Mouse (Mus musculus) MEL-GATA-1-ER (cell line): ENCODE measurements around the gene Calr3.

Source experiments
- DNase-seq: peaks from one replicate; pipeline ENCODE4 v3.0.0-alpha.2; 2012; ENCODE audit warnings: low read depth; ENCODE audit errors: extremely low read depth

The Calr3 gene

DNA sequence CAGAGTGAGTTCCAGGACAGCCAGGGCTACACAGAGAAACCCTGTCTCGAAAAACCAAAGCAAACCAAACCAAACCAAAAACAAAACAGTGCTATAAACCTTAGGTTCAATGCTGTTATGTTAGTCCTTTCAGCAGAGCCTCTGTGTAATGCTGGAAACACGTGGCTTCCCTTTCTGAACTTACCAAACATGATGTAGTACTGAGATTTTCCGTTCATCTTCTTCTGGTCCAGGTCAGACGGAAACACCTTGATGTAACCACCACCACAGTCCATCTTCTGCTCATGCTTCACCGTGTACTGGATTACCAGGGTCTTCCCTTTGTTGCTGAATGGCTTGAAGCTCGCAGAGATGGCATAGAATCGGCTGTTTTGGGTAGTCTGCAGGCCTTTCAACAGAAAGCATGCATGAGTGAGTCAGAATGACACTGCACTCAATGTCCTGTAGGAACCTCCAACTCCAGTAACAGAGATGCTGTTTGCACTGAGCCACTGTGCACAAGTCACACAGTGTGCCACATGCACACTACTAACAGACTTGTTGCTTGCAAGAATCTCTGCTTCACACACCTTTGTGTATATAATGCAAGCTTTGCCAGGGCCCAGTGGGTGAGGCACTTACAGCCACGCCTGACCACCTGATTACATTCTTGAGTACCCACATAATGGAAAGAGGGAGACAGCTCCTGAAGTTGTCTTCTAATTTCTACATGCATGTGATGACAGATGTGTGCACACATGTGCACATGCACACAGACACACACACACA is 5.2 kb downstream of the Calr3 start:
- no peak for DNase-seq

DNA sequence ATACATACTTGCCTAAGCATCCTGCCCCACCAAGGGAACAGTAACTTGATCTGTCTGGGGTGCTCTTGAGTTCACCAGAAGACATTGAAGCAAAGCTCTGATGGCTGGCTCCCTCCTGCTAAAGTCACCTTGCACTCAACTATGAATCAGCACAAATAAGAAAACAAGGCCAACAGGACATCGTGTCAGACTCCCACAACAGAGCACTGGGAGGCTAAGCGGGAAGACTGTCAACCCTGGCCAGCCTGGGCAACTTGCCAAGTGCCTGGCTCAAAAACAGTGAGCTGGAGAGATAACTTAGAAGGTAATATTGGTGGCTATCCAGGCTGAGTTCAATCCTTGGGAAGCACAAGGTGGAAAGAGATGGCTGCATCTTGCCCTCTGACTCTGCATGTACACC is 8.7 kb downstream of the Calr3 start:
- DNase-seq, result no peak

- DNase-seq, result no peak
These were observed 14.0 kb downstream of the Calr3 start for GRCm38 (mm10) chr8:72429676-72430075.

DNA sequence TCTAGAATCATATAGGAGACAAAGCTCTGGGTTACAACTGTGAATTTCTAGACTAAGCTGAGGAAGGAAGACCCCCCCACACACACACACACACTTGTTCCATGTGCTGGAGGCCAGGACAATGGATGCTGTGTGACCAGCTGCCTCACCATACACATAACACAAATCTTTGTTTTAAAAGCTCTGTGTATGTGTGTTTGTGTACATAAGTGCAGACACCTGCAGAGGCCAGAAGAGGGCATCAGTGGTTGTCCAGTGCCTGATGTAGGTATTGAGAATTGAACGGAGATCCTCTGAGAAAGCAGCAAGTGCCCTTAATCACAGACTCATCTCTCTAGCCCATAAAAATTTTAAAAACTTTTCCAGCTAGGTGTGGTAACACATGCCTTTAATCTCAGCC is 20.7 kb downstream of the Calr3 start:
- no peak for DNase-seq

GRCm38 (mm10) chr8:72421362-72422335 is 22.0 kb downstream of the Calr3 start, which contains the start of gene Eps15l1:
Gene Eps15l1 (minus strand): TSS chr8:72421460.
- peak; percentile 95 for DNase-seq

- DNase-seq, result no peak
These were observed 22.9 kb downstream of the Calr3 start for GRCm38 (mm10) chr8:72420571-72421361.

DNA sequence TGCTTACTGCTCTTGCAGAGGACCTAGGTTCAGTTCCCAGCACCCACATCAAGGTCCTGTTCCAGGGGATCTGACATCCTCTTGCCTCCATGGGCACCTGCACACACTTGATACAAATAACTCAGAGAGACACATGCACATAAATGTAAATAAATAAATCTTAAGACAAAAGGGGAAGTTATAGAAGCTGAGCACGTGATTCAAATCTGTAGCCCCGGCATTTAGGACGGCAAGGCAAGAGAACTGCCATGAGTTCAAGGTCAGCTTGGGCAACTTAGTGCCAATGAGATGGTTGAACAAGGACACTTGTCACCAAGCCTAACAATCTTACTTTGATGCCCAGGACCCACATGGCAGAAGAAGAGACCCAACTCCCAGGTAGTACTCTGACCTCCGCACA is 25.6 kb downstream of the Calr3 start:
- no peak for DNase-seq

- no peak for DNase-seq
These were observed 28.4 kb downstream of the Calr3 start for GRCm38 (mm10) chr8:72415252-72415651.

DNA sequence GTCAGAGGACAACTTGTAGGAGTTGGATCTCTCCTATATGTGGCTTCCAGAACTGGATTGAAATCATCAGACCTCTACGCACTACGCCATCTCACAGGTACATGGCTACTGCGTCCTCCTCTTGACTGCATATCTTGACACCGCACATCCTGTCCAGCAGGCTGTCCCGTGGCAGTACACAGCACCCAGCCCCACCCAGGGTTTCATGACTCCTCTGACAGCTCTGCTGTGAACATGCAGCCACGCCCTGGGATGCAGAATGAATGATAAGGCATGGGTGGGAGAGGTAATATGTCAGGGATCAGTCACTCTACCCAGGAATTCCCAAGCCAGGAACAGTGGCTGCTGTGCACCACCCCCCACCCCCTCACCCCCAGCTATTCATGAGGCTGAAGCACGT is 29.8 kb downstream of the Calr3 start:
- DNase-seq, result no peak

DNA sequence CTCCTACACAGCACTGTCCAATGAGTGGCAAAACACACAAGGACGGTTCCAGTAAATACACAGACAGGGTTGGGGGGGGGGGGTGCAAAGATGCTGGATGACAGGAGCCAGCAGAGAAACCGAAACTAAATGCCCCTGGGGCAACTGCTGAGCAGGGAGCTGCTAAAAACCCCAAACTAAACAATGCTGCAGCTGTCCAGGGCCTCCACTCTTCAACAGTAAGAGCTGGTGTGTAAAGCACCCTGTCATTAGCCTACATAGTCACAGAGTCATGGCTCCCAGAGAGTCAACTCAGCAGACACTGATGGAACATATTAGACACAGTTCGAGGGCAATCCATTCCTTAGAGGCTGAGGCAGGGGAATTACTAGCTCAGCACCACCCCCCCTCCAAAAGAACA is 34.2 kb downstream of the Calr3 start:
- no peak for DNase-seq

DNA sequence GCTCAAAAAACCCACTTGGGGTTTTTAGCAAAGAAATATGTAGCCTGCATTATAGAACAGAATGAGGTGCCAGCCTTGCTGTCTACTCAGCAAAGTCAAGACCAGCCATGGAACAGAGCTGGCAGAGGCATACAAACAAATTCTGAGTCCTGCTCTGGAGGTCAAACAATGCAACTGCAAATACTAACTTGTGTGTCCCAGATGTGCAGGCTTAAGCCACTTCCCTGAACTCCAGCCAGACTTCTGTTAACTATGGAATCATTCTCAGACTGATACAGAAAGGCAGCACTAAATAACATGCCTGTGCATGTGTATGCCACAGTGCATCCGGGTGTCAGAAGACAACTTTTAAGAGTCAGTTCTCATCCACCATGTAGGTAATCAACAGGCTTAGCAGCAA is 35.8 kb downstream of the Calr3 start:
- no peak for DNase-seq

GRCm38 (mm10) chr8:72402981-72403380 is 40.7 kb downstream of the Calr3 start:
- DNase-seq, result no peak

GRCm38 (mm10) chr8:72401381-72401780 is 42.3 kb downstream of the Calr3 start:
- no peak for DNase-seq

GRCm38 (mm10) chr8:72385737-72386136 is 57.9 kb downstream of the Calr3 start:
- DNase-seq, result no peak

DNA sequence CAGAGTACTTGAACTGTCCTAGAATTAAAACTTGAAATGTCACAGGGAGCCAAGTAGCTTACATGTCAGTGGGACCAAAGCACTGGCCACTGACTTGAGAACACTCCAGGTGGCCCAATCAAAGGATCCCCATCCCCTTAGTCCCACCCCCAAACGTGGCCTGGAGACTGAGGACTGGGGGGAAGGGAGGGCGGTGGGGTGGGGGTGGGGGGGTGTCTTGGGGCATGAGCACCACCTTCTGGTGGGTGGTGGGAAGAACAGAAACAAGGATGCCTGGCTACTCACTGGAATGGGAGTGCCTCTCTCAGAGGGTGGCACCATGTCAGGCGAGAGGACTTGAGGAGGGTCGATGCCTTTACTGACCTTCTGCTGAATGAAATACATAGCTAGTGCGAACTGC is 61.3 kb downstream of the Calr3 start:
- DNase-seq, result no peak

GRCm38 (mm10) chr8:72380656-72381055 is 63.0 kb downstream of the Calr3 start:
- DNase-seq, result no peak

DNA sequence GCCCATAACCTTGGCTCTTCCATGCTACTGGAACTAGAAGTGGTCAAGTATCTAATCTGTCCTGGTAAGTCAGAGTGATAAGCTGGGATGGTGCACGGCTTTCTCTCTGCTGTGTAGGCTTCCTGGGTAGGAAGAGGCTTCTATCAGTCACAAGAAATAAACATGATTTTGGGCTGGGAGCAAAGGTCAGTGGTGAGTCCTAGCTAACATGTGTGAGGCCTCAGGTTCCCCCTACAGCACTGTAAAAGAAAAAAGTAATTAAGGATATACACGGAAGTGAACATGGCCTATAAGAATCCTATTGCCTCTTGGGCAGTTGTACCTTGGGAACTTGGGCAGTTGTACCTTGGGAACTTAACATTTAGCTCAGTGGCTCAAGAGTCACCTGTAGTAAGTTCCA is 66.8 kb downstream of the Calr3 start:
- no peak for DNase-seq

DNA sequence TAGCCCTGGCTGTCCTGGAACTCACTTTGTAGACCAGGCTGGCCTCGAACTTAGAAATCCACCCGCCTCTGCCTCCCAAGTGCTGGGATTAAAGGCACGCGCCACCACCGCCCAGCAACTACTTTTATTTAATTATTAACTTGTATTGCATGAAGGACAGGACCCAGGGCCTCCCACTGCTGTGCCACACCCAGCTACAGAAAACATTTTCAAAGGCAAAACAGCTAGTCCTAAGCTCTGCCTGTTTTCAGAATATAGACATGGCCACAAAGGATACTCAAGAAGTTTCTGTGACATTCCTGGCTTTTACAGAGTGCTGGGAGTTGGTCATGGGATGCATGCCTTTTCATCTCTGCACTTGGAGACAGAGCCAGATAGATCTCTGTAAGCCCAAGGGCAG is 67.4 kb downstream of the Calr3 start:
- DNase-seq, result no peak

DNA sequence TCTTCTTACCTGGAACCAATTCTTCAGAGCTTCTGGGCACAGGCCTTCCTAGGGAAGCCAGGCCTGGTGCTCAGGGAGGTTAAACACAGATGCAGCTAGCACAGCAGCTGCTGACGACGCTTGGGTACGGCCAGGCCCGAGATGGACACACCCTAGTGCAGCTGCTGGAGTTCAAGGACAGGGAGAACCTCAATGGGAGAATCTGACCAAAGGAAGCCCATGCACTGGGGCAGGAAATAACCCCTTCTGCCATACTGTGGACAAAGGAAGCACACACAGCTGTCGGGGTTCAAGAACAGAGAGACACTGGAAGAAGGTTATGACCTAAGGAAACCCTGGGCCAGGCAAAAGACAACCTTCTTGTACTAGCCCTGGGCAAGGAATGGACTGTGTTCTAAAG is 68.5 kb downstream of the Calr3 start:
- no peak for DNase-seq
